In genomic region chr13:23591886-23592285, GRCm38 (mm10) we compare ENCODE assay signal across 4 mouse cellular contexts. TPM values are rescaled to one million over a fixed set of nuclear protein-coding genes. Genes with fewer than 3 reads are reported as not detected.
"Had no signal": no experiment of that assay in that cellular context is flagged by ENCODE, and none has a peak within 500 bp of the region (broad histone marks: within the 10 kb centered on the region; RNA-seq: fewer than 3 reads in every experiment).

No protein-coding gene starts in this region.

RNA-seq across cellular contexts. Expression of gene Hist1h2ad, which starts 17.7 kb away (rescaled TPM):
- polyA plus RNA-seq: liver, adult 2 months; macrophage; midbrain, embryonic 16.5 days; midbrain, postnatal 0 days had no signal

RNA-seq across cellular contexts. Expression of gene Hist1h2bf, which starts 17.9 kb away (rescaled TPM):
- polyA plus RNA-seq: liver, adult 2 months; macrophage; midbrain, embryonic 16.5 days had no signal
